14 mouse cellular contexts compared by ENCODE assay signal in the genomic region with DNA sequence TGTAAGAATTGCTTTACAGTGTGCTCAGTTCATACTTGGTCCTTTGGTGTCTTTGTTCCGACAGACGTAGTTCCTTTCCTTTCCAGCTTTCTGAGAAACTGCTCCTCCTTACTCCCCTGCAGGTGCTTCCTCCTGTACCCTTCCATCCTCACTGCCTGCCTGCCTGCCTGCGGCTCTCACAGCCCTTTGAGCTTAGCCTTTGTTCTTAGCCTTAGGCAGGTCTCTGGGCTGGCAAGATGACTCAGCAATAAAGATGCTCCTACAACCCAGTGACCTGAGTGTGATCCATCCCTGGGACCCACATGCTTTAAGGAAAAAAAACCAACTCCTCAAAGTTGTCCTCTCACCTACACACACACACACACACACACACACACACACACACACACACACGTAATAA. TPM values are rescaled to one million over a fixed set of nuclear protein-coding genes. Genes with fewer than 3 reads are reported as not detected.
DNase-seq lines count a peak whose midpoint lies in the region; ATAC-seq and TF ChIP-seq lines count a peak whose summit lies in the region.
"Had no signal": no experiment of that assay in that cellular context is flagged by ENCODE, and none has a peak within 500 bp of the region (broad histone marks: within the 10 kb centered on the region; RNA-seq: fewer than 3 reads in every experiment).

No protein-coding gene starts in this region.

- H3K9me3 ChIP-seq in heart, embryonic 16.5 days (replicated peaks; ENCODE audit: control insufficient read depth, low read length), result no peaks in the 10 kb centered on the region
- no peaks in the 10 kb centered on the region for H3K9me3 ChIP-seq in midbrain, embryonic 14.5 days (ENCODE audit: control insufficient read depth, low read length)
- H3K9me3 ChIP-seq: hindbrain, embryonic 10.5 days; limb, embryonic 12.5 days had no signal

- H3K79me2 ChIP-seq in heart, adult 2 months (replicated peaks; ENCODE audit: control insufficient read depth, insufficient read depth, low read length), result no peaks in the 10 kb centered on the region

- H3K4me2 ChIP-seq in heart, embryonic 16.5 days (ENCODE audit: low read depth, low read length), result no peak overlapping the region
- H3K4me2 ChIP-seq in midbrain, embryonic 14.5 days (ENCODE audit: low read length), result no peak overlapping the region
- H3K4me2 ChIP-seq: heart, embryonic 11.5 days; limb, embryonic 12.5 days had no signal

- WGBS in heart, embryonic 16.5 days, result 64% methylated on average over 4 of the region's 4 CpGs
- WGBS in heart, adult 2 months, result 58% methylated on average over 4 of the region's 4 CpGs
- 59% methylated on average over 4 of the region's 4 CpGs for WGBS in midbrain, embryonic 14.5 days

- H3K9ac ChIP-seq in heart, embryonic 16.5 days (ENCODE audit: low read length), result no peak overlapping the region
- H3K9ac ChIP-seq in heart, adult 2 months (ENCODE audit: low read depth, low read length), result no peak overlapping the region
- H3K9ac ChIP-seq in midbrain, embryonic 14.5 days (replicated peaks; ENCODE audit: low read length), result no peak overlapping the region
- H3K9ac ChIP-seq: limb, embryonic 12.5 days had no signal

- H3K36me3 ChIP-seq in heart, embryonic 16.5 days (ENCODE audit: control insufficient read depth, insufficient read depth), result peaks cover 63% of the 10 kb centered on the region
- H3K36me3 ChIP-seq in heart, adult 2 months (ENCODE audit: control insufficient read depth, insufficient read depth, low read length), result peaks cover 2% of the 10 kb centered on the region
- H3K36me3 ChIP-seq in midbrain, embryonic 14.5 days (ENCODE audit: control insufficient read depth, insufficient read depth, low read length), result peaks cover 83% of the 10 kb centered on the region

- H3K4me3 ChIP-seq in heart, embryonic 16.5 days (ENCODE audit: low read length), result no peak overlapping the region
- H3K4me3 ChIP-seq in heart, adult 2 months, result no peak overlapping the region
- no peak overlapping the region for H3K4me3 ChIP-seq in midbrain, embryonic 14.5 days (replicated peaks; ENCODE audit: low read depth, low read length)
- H3K4me3 ChIP-seq in left cerebral cortex, adult 2 months, result no peak overlapping the region
- H3K4me3 ChIP-seq: hindbrain, embryonic 10.5 days; limb, embryonic 12.5 days had no signal

- intact Hi-C loops in heart, adult 2 months (cut with DNase I), result no loop called here
- intact Hi-C loops in left cerebral cortex, adult 2 months (cut with DNase I), result no loop called here

- H3K27me3 ChIP-seq in heart, embryonic 16.5 days (ENCODE audit: control insufficient read depth, insufficient read depth, low read length), result no peaks in the 10 kb centered on the region
- no peaks in the 10 kb centered on the region for H3K27me3 ChIP-seq in heart, adult 2 months (ENCODE audit: control insufficient read depth, insufficient read depth, low read length)
- H3K27me3 ChIP-seq in midbrain, embryonic 14.5 days (ENCODE audit: control insufficient read depth, insufficient read depth, low read length), result no peaks in the 10 kb centered on the region
- H3K27me3 ChIP-seq: limb, embryonic 12.5 days had no signal

- no peak for TF ChIP-seq CTCF in heart, adult 2 months (IDR thresholded peaks at IDR 0.05)
- TF ChIP-seq CTCF in brain, embryonic 14.5 days (IDR thresholded peaks at IDR 0.05; ENCODE audit: borderline replicate concordance, extremely low read depth, insufficient read depth, insufficient read length), result no peak
- no peak for TF ChIP-seq CTCF in left cerebral cortex, adult 2 months (IDR thresholded peaks at IDR 0.05)

- no peaks in the 10 kb centered on the region for H3K4me1 ChIP-seq in heart, embryonic 16.5 days (ENCODE audit: control insufficient read depth, insufficient read depth, low read length)
- H3K4me1 ChIP-seq in heart, adult 2 months (ENCODE audit: control insufficient read depth, insufficient read depth, low read length), result no peaks in the 10 kb centered on the region
- H3K4me1 ChIP-seq in midbrain, embryonic 14.5 days (ENCODE audit: control insufficient read depth, insufficient read depth, low read length), result no peaks in the 10 kb centered on the region
- H3K4me1 ChIP-seq: limb, embryonic 12.5 days had no signal

- peak; percentile 66 for ATAC-seq in heart, embryonic 16.5 days (replicated peaks; ENCODE audit: extremely low read depth, insufficient read depth, low FRiP score)
- ATAC-seq in midbrain, embryonic 14.5 days (ENCODE audit: low FRiP score, low TSS enrichment), result no peak
- ATAC-seq: forebrain, embryonic 14.5 days had no signal

- DNase-seq in heart, adult 2 months, result no peak
- DNase-seq in brain, embryonic 14.5 days (ENCODE audit: low read depth), result peak; percentile 27
- DNase-seq in midbrain, embryonic 14.5 days, result peak; percentile 24
- DNase-seq in thymus, postnatal 4 days, result peak; percentile 45
- DNase-seq in layer of hippocampus, postnatal 36 days, result no peak
- no peak for DNase-seq in left cerebral cortex, adult 2 months (ENCODE audit: extremely low spot score in 1 of 2, low spot score in 2 of 2)
- DNase-seq: B cell, adult 2 months; cerebellum, postnatal 25 days; kidney, postnatal 10 days had no signal

- TF ChIP-seq POLR2A in heart, adult 2 months (IDR thresholded peaks at IDR 0.05; ENCODE audit: insufficient read depth, low read depth, low read length), result no peak
- no peak for TF ChIP-seq POLR2A in brain, embryonic 14.5 days (IDR thresholded peaks at IDR 0.05; ENCODE audit: borderline replicate concordance, extremely low read depth, insufficient read depth, insufficient read length, poor library complexity, severe bottlenecking)

- no peak for TF ChIP-seq EP300 in heart, adult 2 months (IDR thresholded peaks at IDR 0.05; ENCODE audit: insufficient read depth, low read depth, low read length)

- H3K27ac ChIP-seq in heart, embryonic 16.5 days (ENCODE audit: low read length), result no peak overlapping the region
- H3K27ac ChIP-seq in heart, adult 2 months, result no peak overlapping the region
- no peak overlapping the region for H3K27ac ChIP-seq in midbrain, embryonic 14.5 days (replicated peaks; ENCODE audit: low read depth, low read length)
- H3K27ac ChIP-seq in left cerebral cortex, adult 2 months, result no peak overlapping the region; the same call in 1 of the 2 replicates
- H3K27ac ChIP-seq: limb, embryonic 12.5 days had no signal

RNA-seq across cellular contexts. Expression of gene Id2, which starts 42.0 kb away (rescaled TPM):
- polyA plus RNA-seq in heart, embryonic 16.5 days (2015; fragmentation: Nextera tagmentation; extraction: Ambion mirVana), result 157 TPM in 2 replicates
- 10 to 100 TPM in 1 of 2 experiments, 1 to 10 TPM in 1; 9.3 to 11.9 TPM for total RNA-seq in heart, adult 2 months (2021)
- 26.7 and 27.8 TPM in 2 replicates for polyA plus RNA-seq in heart, adult 2 months (2012; rRNA removed)
- polyA plus RNA-seq in brain, embryonic 14.5 days (2012; rRNA removed), result 130 and 168 TPM in 2 replicates
- 257 and 299 TPM in 2 replicates for polyA plus RNA-seq in midbrain, embryonic 14.5 days (2014; fragmentation: Nextera tagmentation; extraction: Ambion mirVana)
- total RNA-seq in layer of hippocampus, postnatal 36 days (2021), result 100 to 1,000 TPM in 1 of 2 experiments, 10 to 100 TPM in 1; 94.5 to 109 TPM
- 100 to 1,000 TPM; 140 to 167 TPM for total RNA-seq in left cerebral cortex, adult 2 months (2021)

Comparison
In these comparisons a context has a peak if more than half of its experiments do, and no peak if none do; other contexts are left out.
1. DNase-seq: peak in brain, embryonic 14.5 days (single experiment), midbrain, embryonic 14.5 days (single experiment) and thymus, postnatal 4 days (single experiment); none in heart, adult 2 months (0 of 2), layer of hippocampus, postnatal 36 days (0 of 2) and left cerebral cortex, adult 2 months (0 of 2).